Mouse (Mus musculus) hindbrain, embryonic 16.5 days (tissue): ENCODE measurements at regions not wholly inside any gene's neighbourhood (a gene's known extent, or its start where the extent isn't known, plus 50 kb on each side); places are given as distances from the start of the nearest gene placed in this dataset.

Source experiments
- ATAC-seq: fragments of 200-750 bp; cut with Nextera tagmentation; 2 replicates; pipeline ENCODE4 v1.8.0; 2017; ENCODE audit warnings: moderate TSS enrichment, moderate library complexity
- H3K27ac ChIP-seq: fragments of 300-500 bp; sonication (generic); 2 replicates; pipeline ENCODE4 v1.5.1; 2014; ENCODE audit warnings: low read depth, mild to moderate bottlenecking, control low read depth, low read length, moderate library complexity
- H3K27me3 ChIP-seq: fragments of 300-500 bp; sonication (generic); replicated peaks from 2 replicates; pipeline ENCODE4 v1.6.1; 2014; ENCODE audit warnings: low read length; ENCODE audit not compliant: control insufficient read depth, insufficient read depth
- H3K36me3 ChIP-seq: fragments of 300-500 bp; sonication (generic); 2 replicates; pipeline ENCODE4 v1.6.1; 2014; ENCODE audit warnings: mild to moderate bottlenecking, low read length, moderate library complexity, mixed read lengths; ENCODE audit not compliant: control insufficient read depth, insufficient read depth
- H3K4me1 ChIP-seq: fragments of 300-500 bp; sonication (generic); 2 replicates; pipeline ENCODE4 v1.6.1; 2014; ENCODE audit warnings: low read depth, low read length; ENCODE audit not compliant: control insufficient read depth, insufficient read depth
- H3K4me2 ChIP-seq: fragments of 300-500 bp; sonication (generic); 2 replicates; pipeline ENCODE4 v1.6.1; 2014; ENCODE audit warnings: mild to moderate bottlenecking, low read length, control low read depth, moderate library complexity
- H3K4me3 ChIP-seq: fragments of 300-500 bp; sonication (generic); 2 replicates; pipeline ENCODE4 v1.5.1; 2014; ENCODE audit warnings: mild to moderate bottlenecking, low read length, control low read depth, moderate library complexity
- H3K9ac ChIP-seq: fragments of 300-500 bp; sonication (generic); 2 replicates; pipeline ENCODE4 v1.6.1; 2014; ENCODE audit warnings: low read depth, mild to moderate bottlenecking, control low read depth, low read length, moderate library complexity
- H3K9me3 ChIP-seq: fragments of 300-500 bp; sonication (generic); 2 replicates; pipeline ENCODE4 v1.6.1; 2014; ENCODE audit warnings: mild to moderate bottlenecking, low read length, moderate library complexity; ENCODE audit not compliant: control insufficient read depth
- WGBS: fragments of 180-500 bp; shearing (Covaris S2); extraction: QIAGEN DNeasy Blood & Tissue Kit; methylation state at CpG from one replicate; pipeline ENCODE4 v1.1.7; 2014; 5-methylcytosine and 5-hydroxymethylcytosine counted together

DNA sequence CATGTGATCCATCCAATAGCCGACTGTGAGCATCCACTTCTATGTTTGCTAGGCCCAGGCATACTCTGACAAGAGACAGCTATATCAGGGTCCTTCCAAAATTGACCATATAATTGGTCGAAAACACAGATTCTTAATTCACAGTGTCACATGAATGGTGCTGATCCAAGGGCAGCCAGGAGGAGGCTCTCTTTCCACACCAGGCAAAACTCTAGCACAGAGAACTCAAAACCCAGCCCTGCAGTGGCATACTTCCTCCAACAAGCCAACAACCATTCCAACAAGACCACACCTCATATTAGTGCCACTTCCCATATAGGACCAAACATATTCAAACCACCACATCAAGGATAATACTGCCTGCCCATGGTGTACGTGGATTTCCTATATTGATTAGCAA, 68.1 kb upstream of the Tas2r118 start:
- H3K9ac ChIP-seq = no peak overlapping the region
- no peaks in the 10 kb centered on the region for H3K9me3 ChIP-seq
- 93% methylated on average over 3 of the region's 3 CpGs for WGBS
- no peaks in the 10 kb centered on the region for H3K27me3 ChIP-seq
- ATAC-seq = no peak
- no peaks in the 10 kb centered on the region for H3K4me1 ChIP-seq
- no peak overlapping the region for H3K4me2 ChIP-seq
- H3K27ac ChIP-seq = no peak overlapping the region
- H3K36me3 ChIP-seq = no peaks in the 10 kb centered on the region
- no peak overlapping the region for H3K4me3 ChIP-seq

DNA sequence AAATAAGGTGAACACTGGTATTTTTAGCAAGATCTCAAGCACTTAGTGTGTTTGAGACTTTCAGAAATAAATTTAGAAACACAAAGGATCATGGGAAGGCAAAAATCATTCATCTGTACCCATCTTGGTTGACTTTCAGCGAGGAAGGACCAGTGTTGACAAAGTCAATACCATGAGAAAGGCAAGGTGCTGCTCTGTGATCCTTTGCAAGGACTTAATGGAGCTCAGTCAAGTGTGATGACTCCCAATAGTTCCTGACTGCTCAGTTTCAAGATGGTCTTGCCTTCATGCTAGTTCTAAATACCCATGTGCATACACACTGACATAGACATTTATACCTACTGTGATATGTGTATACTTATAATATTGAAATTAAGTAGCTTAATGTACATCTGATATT, 56.5 kb upstream of the Tas2r118 start:
- WGBS = 76% methylated on average over 1 of the region's 1 CpGs
- H3K9ac ChIP-seq = no peak overlapping the region
- no peaks in the 10 kb centered on the region for H3K27me3 ChIP-seq
- H3K36me3 ChIP-seq = no peaks in the 10 kb centered on the region
- no peak overlapping the region for H3K4me3 ChIP-seq
- H3K4me1 ChIP-seq = no peaks in the 10 kb centered on the region
- H3K27ac ChIP-seq = no peak overlapping the region
- no peak for ATAC-seq
- H3K4me2 ChIP-seq = no peak overlapping the region
- no peaks in the 10 kb centered on the region for H3K9me3 ChIP-seq

DNA sequence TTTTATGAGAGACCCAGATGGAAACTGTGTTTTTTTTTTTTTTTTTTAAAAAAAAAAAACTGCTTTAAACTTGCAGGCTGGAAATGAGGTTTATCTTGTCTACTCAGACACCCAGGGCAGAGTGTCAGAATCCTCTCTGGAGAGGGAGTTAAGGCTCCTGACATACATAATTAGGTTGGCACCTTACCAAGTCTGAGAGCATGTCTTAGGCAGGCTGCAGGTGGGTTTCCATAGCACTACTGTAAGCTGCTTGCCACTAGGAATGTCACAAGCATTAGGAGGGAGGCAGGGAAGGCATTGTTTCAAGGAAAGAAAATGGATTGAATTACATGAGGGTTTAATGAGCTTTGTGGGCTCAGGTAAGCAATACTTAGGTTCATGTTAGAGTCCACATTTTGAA, 55.9 kb upstream of the Tas2r118 start:
- H3K4me1 ChIP-seq = no peaks in the 10 kb centered on the region

More for the DNA sequence above, 55.9 kb upstream of the Tas2r118 start:
- peak; percentile 85 for ATAC-seq
- Histone ChIP-seq H3K27me3 (no peaks in the 10 kb centered on the region), H3K4me3 (no peak overlapping the region), H3K27ac (no peak overlapping the region), H3K9ac (no peak overlapping the region), H3K4me2 (no peak overlapping the region), H3K9me3 (no peaks in the 10 kb centered on the region), H3K36me3 (no peaks in the 10 kb centered on the region)
